Mouse (Mus musculus) adrenal gland, postnatal 36 days (tissue): ENCODE measurements around the gene Ttc7. TPM values are rescaled to one million over a fixed set of nuclear protein-coding genes. Genes with fewer than 3 reads are reported as not detected.
A peak's percentile ranks its signal among the peaks of the same experiment; 100 is the strongest.

ENCODE experiments used
- DNase-seq, 2 experiments: peaks; one replicate each; pipeline ENCODE4 v3.0.0; 2021; ENCODE audit warnings: mixed read lengths in 1 of 2
- long read RNA-seq, 2 experiments: library from polyadenylated mRNA; stranded (forward); transcript quantifications; one replicate each; pipeline ENCODE4 v2.0.0; 2021; ENCODE audit warnings: borderline sequencing depth in 2 of 2
- total RNA-seq, 2 experiments: library from RNA; stranded (reverse); gene quantifications; 2 replicates each; pipeline ENCODE4 v1.2.3; 2021

Ttc7 gene
- 10 to 100 TPM in 1 of 2 experiments, 1 to 10 TPM in 1; 9.5 to 14.3 TPM for total RNA-seq
- long read RNA-seq, experiment 1, partial matches to known transcripts: 0 of 5 reads
- long read RNA-seq, experiment 1, other reads (novel, unspliced or antisense): 2 of 5 reads
- long read RNA-seq, experiment 2, full-length matches to known transcripts: 3 of 3 reads
- long read RNA-seq, experiment 2, partial matches to known transcripts: 0 of 3 reads
- long read RNA-seq, experiment 2, other reads (novel, unspliced or antisense): 0 of 3 reads

DNA sequence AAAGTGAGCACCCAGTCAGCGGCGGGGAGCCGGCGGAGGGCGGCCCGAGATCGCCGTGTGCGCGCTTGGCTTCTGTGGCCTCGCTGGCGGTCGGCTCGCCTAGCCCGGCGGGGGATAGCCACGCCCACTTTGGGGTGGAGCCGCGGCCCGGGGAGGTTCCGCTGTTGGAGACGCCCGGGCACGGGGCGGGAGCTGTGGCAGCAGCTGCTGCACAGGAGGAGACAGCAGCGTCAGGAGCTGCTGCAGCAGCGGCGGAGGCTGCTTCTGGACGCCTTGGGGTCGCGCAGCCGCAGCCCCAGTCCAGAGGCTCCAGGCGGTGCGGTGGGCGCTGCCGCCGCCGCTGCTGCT, at the start of gene Ttc7:
Gene Ttc7 (plus strand): TSS at position 181 of the 348 bp plus-strand sequence.
- peak; percentile 100 for DNase-seq

GRCm38 (mm10) chr17:87235019-87235418, 47.7 kb upstream of the Ttc7 start:
- no peak for DNase-seq

- peak; percentile 73 to 79 for DNase-seq
Observed at GRCm38 (mm10) chr17:87236725-87237650, 45.7 kb upstream of the Ttc7 start.

DNA sequence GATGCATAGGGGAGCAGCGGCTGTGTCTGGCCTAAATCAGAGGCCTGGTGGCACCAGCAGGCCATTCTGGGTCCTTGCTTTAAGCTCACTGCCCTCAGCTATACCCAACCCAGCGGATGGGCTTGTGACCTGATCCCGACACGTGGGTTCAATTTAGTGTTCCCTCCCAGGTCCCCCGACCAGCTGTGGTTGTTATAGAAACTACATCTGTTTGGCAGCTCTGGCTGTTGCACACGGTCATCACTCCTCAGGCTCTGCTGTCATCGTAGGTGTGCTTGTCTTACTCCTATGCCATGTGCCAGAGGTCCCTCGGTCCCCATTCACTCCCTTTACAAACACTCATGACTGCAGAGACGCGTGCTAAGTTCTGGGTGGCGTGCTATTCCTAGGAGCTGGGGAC, 44.9 kb upstream of the Ttc7 start:
- no peak for DNase-seq

DNA sequence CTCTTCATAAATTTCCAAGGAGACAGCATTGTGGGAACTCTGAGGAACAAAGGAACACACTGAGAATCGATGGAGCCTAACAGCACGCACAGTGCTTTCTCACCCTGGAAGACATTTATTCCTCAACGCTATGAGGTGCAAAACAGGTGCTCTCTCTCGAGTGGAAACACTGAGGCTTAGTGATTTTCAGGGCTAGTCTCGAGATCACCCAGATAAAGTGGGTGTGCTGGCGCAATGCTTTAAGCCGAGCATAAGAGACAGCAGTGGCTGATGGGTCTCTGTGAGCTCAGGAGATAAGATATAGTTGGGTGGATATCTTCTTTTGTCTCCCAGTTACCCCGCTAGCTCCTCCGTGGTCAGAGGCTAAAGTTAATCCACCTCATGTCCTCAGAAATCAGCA, 36.6 kb upstream of the Ttc7 start:
- DNase-seq: no peak

DNA sequence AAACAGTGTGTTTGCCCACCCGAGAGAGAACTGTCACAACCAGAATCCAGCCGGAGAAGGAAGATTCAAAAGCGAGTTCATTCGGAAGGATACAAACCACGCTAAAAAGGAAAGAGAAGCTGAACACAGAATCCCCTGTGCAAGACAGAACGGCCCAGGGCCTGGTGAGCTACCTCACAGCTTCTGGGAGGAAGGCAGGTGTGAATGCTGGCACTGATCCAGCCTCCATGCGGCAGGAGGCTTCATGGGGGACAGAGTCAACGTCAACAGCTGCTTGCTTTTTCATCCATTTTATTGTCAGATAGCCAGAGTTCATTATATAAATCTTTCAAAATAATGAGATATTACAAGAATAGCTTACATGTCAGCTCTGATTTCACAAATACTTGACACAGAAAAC, 28.3 kb upstream of the Ttc7 start:
- DNase-seq: no peak

- DNase-seq: no peak
Observed at GRCm38 (mm10) chr17:87255672-87256071, 27.0 kb upstream of the Ttc7 start.

DNA sequence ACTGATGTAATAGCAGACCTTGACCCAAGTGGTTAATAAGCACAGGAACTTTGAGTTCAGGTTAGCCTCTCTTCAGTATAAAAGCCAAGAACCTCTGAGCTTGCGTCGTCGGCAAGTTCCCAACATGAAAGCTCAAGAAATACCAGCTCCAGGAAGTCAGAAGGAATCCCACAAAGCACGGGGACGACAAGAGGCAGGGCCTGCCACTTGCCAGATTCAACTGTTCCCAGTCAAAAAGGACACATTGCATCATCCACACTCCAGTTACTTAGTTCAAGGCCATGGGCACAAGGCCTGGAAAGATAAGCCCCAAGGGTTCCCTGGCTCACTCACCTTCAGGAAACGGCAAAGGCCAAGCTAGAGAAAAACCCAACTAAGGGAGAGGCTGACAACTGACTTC, 19.3 kb upstream of the Ttc7 start:
- peak; percentile 73 to 76 for DNase-seq

DNA sequence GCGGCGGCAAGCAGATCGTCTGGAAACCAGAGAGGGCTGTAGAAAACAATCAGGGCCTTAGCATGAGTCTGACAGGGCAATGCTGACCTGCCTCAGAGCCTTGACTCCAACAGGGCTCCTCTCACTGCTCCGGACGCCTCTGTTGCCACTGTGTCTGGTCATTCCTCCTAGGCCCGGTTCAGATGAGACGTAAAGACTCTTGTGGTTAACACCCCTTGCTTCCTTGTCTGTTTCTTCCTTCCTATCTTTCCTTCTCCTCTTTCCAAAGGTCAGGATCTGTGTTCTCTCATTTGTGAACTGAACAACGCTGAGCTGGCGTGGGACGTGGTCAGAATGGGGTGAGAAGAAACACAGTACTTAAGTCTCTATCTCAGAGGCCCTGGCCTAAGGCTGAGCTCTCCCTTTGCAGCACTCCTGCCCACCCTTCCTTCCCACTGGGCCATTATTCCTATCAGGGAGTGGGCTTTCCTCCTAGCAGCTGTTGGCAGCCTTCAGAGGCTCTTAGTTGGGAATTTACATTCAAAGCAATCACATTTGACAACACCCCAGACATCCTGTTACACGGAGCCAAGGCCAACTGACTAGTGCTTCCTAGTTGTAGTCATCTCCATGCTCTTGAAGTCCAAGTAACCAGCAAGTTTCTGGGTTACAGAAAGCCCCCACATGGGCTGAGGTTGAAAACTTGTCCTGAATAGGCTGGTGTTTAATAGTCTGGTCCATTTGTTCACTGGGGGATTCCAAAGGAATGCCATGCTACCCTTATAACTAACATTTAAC, 18.4 kb upstream of the Ttc7 start:
- DNase-seq: peak; percentile 38 to 44

DNA sequence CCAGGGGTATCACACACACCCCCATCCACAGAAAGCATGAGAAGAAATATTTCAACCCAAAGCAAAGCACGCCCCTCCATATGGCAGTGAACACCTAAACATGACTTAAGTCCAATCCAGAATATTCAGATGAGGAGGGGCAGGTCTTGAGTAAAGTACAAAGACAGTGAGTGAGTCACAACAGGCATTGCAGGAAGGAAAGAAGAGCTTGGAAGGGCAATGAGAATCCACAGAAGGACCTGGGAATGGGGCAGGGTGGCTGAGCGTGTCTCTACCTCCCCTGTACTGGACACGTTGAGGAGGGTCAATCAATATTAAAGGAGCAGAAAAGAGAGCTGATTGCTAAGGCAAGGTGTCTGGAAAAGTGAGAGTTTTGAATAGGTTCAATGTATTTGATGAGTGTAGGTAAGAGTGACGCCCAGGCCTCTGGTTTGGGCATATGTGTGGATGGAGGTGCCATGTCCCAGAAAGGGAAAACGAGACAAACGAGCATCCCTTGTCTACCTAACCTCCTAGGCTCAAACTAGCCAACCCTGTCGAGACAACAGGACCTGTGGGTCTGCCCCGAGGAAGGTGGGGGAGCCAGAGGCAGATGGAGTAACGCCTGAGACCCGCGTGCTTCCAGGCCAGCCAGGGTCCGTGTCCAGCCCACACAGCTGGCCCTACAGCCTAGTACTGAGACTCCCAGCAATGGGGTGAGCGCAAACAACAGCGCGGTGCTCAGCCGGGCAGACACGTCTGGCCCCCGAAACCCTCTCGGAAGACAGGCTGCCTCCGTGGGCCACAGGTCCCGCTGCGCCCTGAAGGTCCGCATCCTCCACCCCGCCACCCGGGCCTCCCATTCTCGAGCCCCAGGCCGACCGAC, 17.5 kb upstream of the Ttc7 start:
- peak; percentile 19 to 25 for DNase-seq

- peak; percentile 98 to 99 for DNase-seq
Observed at GRCm38 (mm10) chr17:87265792-87266186, 16.9 kb upstream of the Ttc7 start, which contains the start of gene Mcfd2. TSS of gene Mcfd2 (minus strand) at chr17:87265935.

GRCm38 (mm10) chr17:87269454-87269853, 13.2 kb upstream of the Ttc7 start:
- DNase-seq: no peak

GRCm38 (mm10) chr17:87275363-87276341, 7.0 kb upstream of the Ttc7 start:
- DNase-seq: no peak

DNA sequence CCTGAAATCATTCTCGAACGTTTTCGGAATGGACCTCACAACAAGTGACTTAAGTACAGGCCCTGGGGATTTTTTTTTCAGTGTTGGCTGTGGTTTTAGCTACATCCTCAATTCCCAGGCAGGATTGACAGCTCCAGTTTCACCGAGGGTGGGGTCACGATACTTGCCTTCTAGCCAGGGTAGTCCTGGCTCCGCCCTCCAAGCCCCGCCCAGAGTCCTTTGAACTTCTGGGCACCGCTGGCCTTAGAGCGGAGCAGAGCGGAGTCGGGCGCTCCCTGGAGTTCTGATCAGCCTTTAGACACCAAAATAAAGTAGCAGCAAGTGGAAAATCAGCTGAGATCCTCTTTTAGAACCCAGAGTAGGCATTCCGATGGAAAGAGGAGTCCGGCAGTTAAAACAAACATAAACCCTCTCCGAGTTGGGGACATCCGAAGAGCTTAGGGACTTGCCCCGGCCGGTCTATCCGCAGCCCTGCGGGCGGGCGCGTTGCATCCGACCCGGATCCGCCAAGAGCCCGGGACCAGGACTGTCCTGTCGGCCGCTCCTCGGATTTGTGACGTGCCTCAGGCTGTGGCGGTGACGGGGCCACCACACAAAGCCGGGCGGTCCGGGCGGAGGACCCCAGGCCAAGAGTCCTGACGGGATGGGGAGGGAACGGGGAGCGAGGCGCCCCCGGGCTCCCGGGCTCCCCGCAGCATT, 530 bp upstream of the Ttc7 start:
- DNase-seq: peak; percentile 97

DNA sequence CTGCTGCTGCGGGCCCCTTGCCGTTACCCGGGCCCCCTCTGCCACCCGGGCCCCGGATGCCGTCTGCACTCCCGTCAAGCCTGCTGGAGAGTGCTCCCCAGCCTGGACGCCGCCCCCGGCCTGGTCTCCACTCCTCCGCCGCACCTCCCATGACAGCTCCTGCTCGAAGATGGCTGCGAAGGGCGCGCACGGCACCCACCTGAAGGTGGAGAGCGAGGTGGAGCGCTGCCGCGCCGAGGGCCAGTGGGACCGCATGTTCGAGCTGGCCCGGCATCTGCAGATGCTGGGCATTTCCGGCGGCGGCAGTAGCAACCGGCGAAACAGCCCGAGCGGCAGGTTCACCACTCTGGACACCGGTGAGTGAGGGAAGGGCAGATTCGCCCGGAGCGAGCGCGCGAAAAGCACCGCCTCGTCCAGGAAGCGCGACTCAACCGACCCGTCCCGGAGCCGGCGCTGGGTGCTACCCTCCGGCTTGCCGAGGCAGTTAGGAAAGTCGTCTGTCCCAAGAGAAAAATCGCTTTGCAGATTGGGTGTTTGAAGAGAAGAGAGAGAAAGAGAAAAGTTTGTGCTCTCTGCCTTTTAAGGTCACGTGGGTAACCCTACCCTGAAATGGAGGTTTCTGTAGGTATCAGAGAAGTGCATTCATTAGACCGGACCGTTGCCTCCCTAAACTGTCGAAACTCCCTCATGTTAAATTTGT, 519 bp downstream of the Ttc7 start:
- DNase-seq: peak; percentile 56 to 68

DNA sequence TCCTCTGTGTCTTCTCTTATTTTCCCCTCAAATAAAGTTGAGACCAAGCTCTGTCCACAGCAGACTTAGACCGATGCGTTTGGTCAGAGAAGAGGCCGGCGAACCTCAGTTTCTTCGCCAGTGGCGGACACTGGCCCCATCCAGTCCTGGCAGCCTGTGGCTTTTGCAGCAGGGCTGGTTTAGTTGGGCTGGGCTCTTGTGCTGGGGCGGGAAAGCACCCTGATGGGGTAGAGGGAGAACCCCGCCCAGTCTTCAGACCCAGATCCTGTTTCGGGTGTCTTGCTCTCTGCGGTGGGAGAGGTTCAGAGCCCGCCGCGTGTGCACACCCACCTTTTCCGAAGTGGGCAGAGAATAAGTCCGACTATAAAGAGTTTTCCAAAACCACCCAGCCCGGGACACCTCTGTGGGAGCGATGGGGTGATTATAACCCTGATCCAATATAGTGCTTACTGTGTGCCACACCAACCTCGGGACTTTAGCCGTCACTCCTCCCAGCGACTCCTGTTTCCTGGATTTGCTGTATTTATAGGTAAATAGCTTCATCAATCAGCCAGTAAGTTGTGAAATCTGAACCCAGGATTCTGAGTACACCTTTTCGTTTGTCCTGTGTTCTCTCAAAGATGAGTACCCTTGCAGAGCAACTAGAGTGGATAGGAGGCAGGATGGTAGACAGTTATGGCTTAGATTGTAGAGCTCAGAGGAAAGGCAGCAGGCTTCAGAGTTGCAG, 1.2 kb downstream of the Ttc7 start:
- peak; percentile 36 to 58 for DNase-seq

DNA sequence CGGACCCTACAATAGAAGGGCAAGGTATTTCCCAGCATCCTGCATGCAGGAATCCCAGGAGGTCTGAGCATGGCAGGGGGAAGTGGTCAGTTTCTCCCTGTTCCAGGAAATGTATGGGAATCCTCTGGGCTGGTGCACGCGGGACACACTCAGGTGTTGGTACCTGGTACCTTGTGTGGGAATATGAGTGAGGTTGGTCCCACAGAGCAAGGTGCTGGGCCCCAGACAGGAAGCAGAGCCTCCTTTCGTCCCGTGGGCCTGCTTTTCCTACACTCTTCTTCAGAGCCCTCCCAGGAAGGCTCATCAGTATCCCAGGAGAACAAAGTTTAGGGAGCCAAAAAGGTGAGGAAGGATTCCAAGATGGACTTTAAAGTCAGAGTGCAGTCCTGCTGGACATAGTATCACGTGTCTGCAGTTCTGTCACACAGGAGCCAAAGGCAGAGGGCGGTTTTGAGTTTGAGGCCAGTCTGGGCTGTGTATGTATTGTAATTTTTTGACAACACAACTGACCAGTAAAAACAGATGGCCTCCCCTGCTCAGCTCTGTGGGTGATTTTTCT, 1.9 kb downstream of the Ttc7 start:
- no peak for DNase-seq
